Mouse (Mus musculus) kidney, embryonic 14.5 days (tissue): ENCODE results near the gene Pam. TPM values are rescaled to one million over a fixed set of nuclear protein-coding genes. Genes with fewer than 3 reads are reported as not detected.

Experiments
- ATAC-seq: fragments of 200-750 bp; cut with Nextera tagmentation; 2 replicates; pipeline ENCODE4 v1.8.0; 2017; ENCODE audit warnings: moderate number of reproducible peaks, mild to moderate bottlenecking, moderate TSS enrichment, moderate library complexity; ENCODE audit not compliant: low FRiP score, low TSS enrichment
- H3K27ac ChIP-seq: fragments of 300-500 bp; sonication (generic); 2 replicates; pipeline ENCODE4 v1.5.1; 2014; ENCODE audit warnings: low read depth, mild to moderate bottlenecking, low read length, moderate library complexity, mixed read lengths
- H3K27me3 ChIP-seq: fragments of 300-500 bp; sonication (generic); 2 replicates; pipeline ENCODE4 v1.6.1; 2014; ENCODE audit warnings: mild to moderate bottlenecking, low read length; ENCODE audit not compliant: control insufficient read depth, insufficient read depth
- H3K36me3 ChIP-seq: fragments of 300-500 bp; sonication (generic); 2 replicates; pipeline ENCODE4 v1.6.1; 2014; ENCODE audit warnings: low read length, mixed read lengths; ENCODE audit not compliant: control insufficient read depth, insufficient read depth
- H3K4me1 ChIP-seq: fragments of 300-500 bp; sonication (generic); 2 replicates; pipeline ENCODE4 v1.6.1; 2014; ENCODE audit warnings: low read length, mixed read lengths; ENCODE audit not compliant: control insufficient read depth, insufficient read depth
- H3K4me2 ChIP-seq: fragments of 300-500 bp; sonication (generic); replicated peaks from 2 replicates; pipeline ENCODE4 v1.6.1; 2014; ENCODE audit warnings: low read depth, mild to moderate bottlenecking, low read length
- H3K4me3 ChIP-seq: fragments of 300-500 bp; sonication (generic); 2 replicates; pipeline ENCODE4 v1.5.1; 2014; ENCODE audit warnings: mild to moderate bottlenecking, low read length
- H3K9ac ChIP-seq: fragments of 300-500 bp; sonication (generic); 2 replicates; pipeline ENCODE4 v1.6.1; 2014; ENCODE audit warnings: low read depth, mild to moderate bottlenecking, low read length, moderate library complexity
- H3K9me3 ChIP-seq: fragments of 300-500 bp; sonication (generic); 2 replicates; pipeline ENCODE4 v1.6.1; 2016; ENCODE audit warnings: low read length; ENCODE audit not compliant: control insufficient read depth
- WGBS: fragments of 180-500 bp; shearing (Covaris S2); extraction: QIAGEN DNeasy Blood & Tissue Kit; methylation state at CpG from one replicate; pipeline ENCODE4 v1.1.7; 2014; 5-methylcytosine and 5-hydroxymethylcytosine counted together
- polyA plus RNA-seq: library from polyadenylated mRNA; unstranded; fragments of >200 nt; fragmentation: Nextera tagmentation; extraction: Ambion mirVana; gene quantifications from 2 replicates; pipeline ENCODE4 v1.2.1, GENCODE M21; 2014

Pam gene
- 28.2 and 31.9 TPM in 2 replicates for polyA plus RNA-seq

- peak within 1 kb of the TSS; percentile 53 for H3K4me2 ChIP-seq
- H3K27me3 ChIP-seq: no peaks in the 10 kb centered on the region
- H3K9me3 ChIP-seq: no peaks in the 10 kb centered on the region
- H3K36me3 ChIP-seq: no peaks in the 10 kb centered on the region
- no peaks in the 10 kb centered on the region for H3K4me1 ChIP-seq
- H3K4me3 ChIP-seq: peak within 1 kb of the TSS; percentile 61
- peak; percentile 96 for ATAC-seq
- H3K27ac ChIP-seq: peak within 1 kb of the TSS; percentile 49; the same call in 1 of the 2 replicates
- peak within 1 kb of the TSS; percentile 63 for H3K9ac ChIP-seq
- WGBS: under 1% methylated on average over 73 of the region's 82 CpGs
Measured at GRCm38 (mm10) chr1:98095246-98095990, at the start of gene Pam. Gene Pam, minus strand, starts transcription at chr1:98095646.

GRCm38 (mm10) chr1:98144845-98145244 is 49.4 kb upstream of the Pam start:
- H3K9ac ChIP-seq: no peak overlapping the region
- no peak overlapping the region for H3K4me2 ChIP-seq
- no peaks in the 10 kb centered on the region for H3K9me3 ChIP-seq
- H3K27ac ChIP-seq: no peak overlapping the region
- no peak overlapping the region for H3K4me3 ChIP-seq
- 100% methylated on average over 1 of the region's 1 CpGs for WGBS
- no peak for ATAC-seq
- no peaks in the 10 kb centered on the region for H3K36me3 ChIP-seq
- no peaks in the 10 kb centered on the region for H3K27me3 ChIP-seq
- H3K4me1 ChIP-seq: no peaks in the 10 kb centered on the region

- WGBS: 67% methylated on average over 4 of the region's 4 CpGs
- Histone ChIP-seq H3K9ac (no peak overlapping the region), H3K36me3 (no peaks in the 10 kb centered on the region), H3K4me2 (no peak overlapping the region), H3K9me3 (no peaks in the 10 kb centered on the region), H3K4me3 (no peak overlapping the region), H3K27me3 (no peaks in the 10 kb centered on the region), H3K4me1 (no peaks in the 10 kb centered on the region), H3K27ac (no peak overlapping the region)
- no peak for ATAC-seq
Measured at GRCm38 (mm10) chr1:98131244-98131643, 35.8 kb upstream of the Pam start.

- ATAC-seq: no peak
- Histone ChIP-seq H3K4me3 (no peak overlapping the region), H3K27me3 (no peaks in the 10 kb centered on the region), H3K27ac (no peak overlapping the region), H3K9me3 (no peaks in the 10 kb centered on the region), H3K36me3 (no peaks in the 10 kb centered on the region), H3K4me1 (no peaks in the 10 kb centered on the region), H3K9ac (no peak overlapping the region), H3K4me2 (no peak overlapping the region)
- whole genome bisulfite sequencing: 80% methylated on average over 3 of the region's 3 CpGs
Measured at GRCm38 (mm10) chr1:98129561-98130347, 34.3 kb upstream of the Pam start.

- H3K9me3 ChIP-seq: no peaks in the 10 kb centered on the region
- no peaks in the 10 kb centered on the region for H3K27me3 ChIP-seq
- H3K27ac ChIP-seq: no peak overlapping the region
- H3K4me2 ChIP-seq: no peak overlapping the region
- no peaks in the 10 kb centered on the region for H3K4me1 ChIP-seq
- no peak for ATAC-seq
- 78% methylated on average over 1 of the region's 1 CpGs for WGBS
- no peaks in the 10 kb centered on the region for H3K36me3 ChIP-seq
- no peak overlapping the region for H3K4me3 ChIP-seq
- no peak overlapping the region for H3K9ac ChIP-seq
Measured at GRCm38 (mm10) chr1:98129111-98129510, 33.7 kb upstream of the Pam start.

- no peak overlapping the region for H3K27ac ChIP-seq
- H3K9me3 ChIP-seq: no peaks in the 10 kb centered on the region
- no peaks in the 10 kb centered on the region for H3K4me1 ChIP-seq
- no peaks in the 10 kb centered on the region for H3K27me3 ChIP-seq
- H3K4me3 ChIP-seq: no peak overlapping the region
- no peak overlapping the region for H3K9ac ChIP-seq
- ATAC-seq: no peak
- no peak overlapping the region for H3K4me2 ChIP-seq
- no peaks in the 10 kb centered on the region for H3K36me3 ChIP-seq
Measured at GRCm38 (mm10) chr1:98128338-98129096, 33.1 kb upstream of the Pam start.

- no peak overlapping the region for H3K27ac ChIP-seq
- no peak overlapping the region for H3K4me3 ChIP-seq
- no peaks in the 10 kb centered on the region for H3K4me1 ChIP-seq
- ATAC-seq: no peak
- 91% methylated on average over 3 of the region's 3 CpGs for WGBS
- H3K27me3 ChIP-seq: no peaks in the 10 kb centered on the region
- no peak overlapping the region for H3K9ac ChIP-seq
- H3K4me2 ChIP-seq: no peak overlapping the region
- H3K36me3 ChIP-seq: no peaks in the 10 kb centered on the region
- no peaks in the 10 kb centered on the region for H3K9me3 ChIP-seq
Measured at GRCm38 (mm10) chr1:98126268-98126667, 30.8 kb upstream of the Pam start.

GRCm38 (mm10) chr1:98124727-98125126 is 29.3 kb upstream of the Pam start:
- no peaks in the 10 kb centered on the region for H3K27me3 ChIP-seq
- ATAC-seq: no peak
- no peaks in the 10 kb centered on the region for H3K4me1 ChIP-seq

More at GRCm38 (mm10) chr1:98124727-98125126, 29.3 kb upstream of the Pam start:
- Histone ChIP-seq H3K9ac (no peak overlapping the region), H3K4me2 (no peak overlapping the region), H3K27ac (no peak overlapping the region), H3K36me3 (no peaks in the 10 kb centered on the region), H3K9me3 (no peaks in the 10 kb centered on the region), H3K4me3 (no peak overlapping the region)
- WGBS: 64% methylated on average over 1 of the region's 1 CpGs
